Mouse (Mus musculus) erythroblast, adult 5-6 weeks (primary cell): ENCODE measurements around the gene Braf. TPM values are rescaled to one million over a fixed set of nuclear protein-coding genes. Genes with fewer than 3 reads are reported as not detected.
A peak's percentile ranks its signal among the peaks of the same experiment; 100 is the strongest.

Experiments used
- ATAC-seq: replicated peaks from 2 replicates; pipeline ENCODE4 v1.8.0; 2016; ENCODE audit warnings: moderate number of reproducible peaks, mild to moderate bottlenecking, moderate TSS enrichment, inconsistent platforms; ENCODE audit not compliant: poor library complexity, low FRiP score, severe bottlenecking
- total RNA-seq, 2 experiments: library from RNA; stranded (forward) in 1 of 2; stranded (reverse) in 1 of 2; fragments of 150-400 nt in 1 of 2; fragments of 200-764, 138-1000 nt in 1 of 2; gene quantifications; 2 replicates each; pipeline versions ENCODE4 v1.2.3 to v1.2.4; 2015 to 2017; ENCODE audit warnings: low replicate concordance in 2 of 2

The Braf gene
- total RNA-seq, 2 experiments from 2014 or later, result 7.8 to 25.9 TPM

GRCm38 (mm10) chr6:39611296-39611695, 114.0 kb downstream of the Braf start:
- no peak for ATAC-seq

- ATAC-seq, result no peak
Observed at GRCm38 (mm10) chr6:39610207-39610606, 115.1 kb downstream of the Braf start.

GRCm38 (mm10) chr6:39607365-39607764, 117.9 kb downstream of the Braf start:
- ATAC-seq, result no peak

GRCm38 (mm10) chr6:39606862-39607261, 118.4 kb downstream of the Braf start:
- no peak for ATAC-seq

- no peak for ATAC-seq
Observed at GRCm38 (mm10) chr6:39606056-39606455, 119.2 kb downstream of the Braf start.

- no peak for ATAC-seq
Observed at GRCm38 (mm10) chr6:39604565-39604964, 120.7 kb downstream of the Braf start.

GRCm38 (mm10) chr6:39601828-39602227, 123.4 kb downstream of the Braf start:
- no peak for ATAC-seq

GRCm38 (mm10) chr6:39600851-39601250, 124.4 kb downstream of the Braf start:
- no peak for ATAC-seq

GRCm38 (mm10) chr6:39592401-39593214, 132.7 kb downstream of the Braf start, which contains the start of gene Ndufb2:
TSS of gene Ndufb2 (plus strand) at chr6:39592574.
- peak; percentile 99 for ATAC-seq

GRCm38 (mm10) chr6:39591481-39591880, 133.8 kb downstream of the Braf start:
- ATAC-seq, result no peak

GRCm38 (mm10) chr6:39585517-39585916, 139.7 kb downstream of the Braf start, which contains the start of gene Gm42420:
TSS of gene Gm42420 (plus strand) at chr6:39585753.
- no peak for ATAC-seq

GRCm38 (mm10) chr6:39581087-39581784, 144.0 kb downstream of the Braf start:
- no peak; the same call in 1 of the 2 replicates for ATAC-seq

GRCm38 (mm10) chr6:39580558-39580957, 144.7 kb downstream of the Braf start:
- ATAC-seq, result no peak

GRCm38 (mm10) chr6:39579552-39579951, 145.7 kb downstream of the Braf start:
- no peak for ATAC-seq

- ATAC-seq, result no peak
Observed at GRCm38 (mm10) chr6:39574951-39575350, 150.3 kb downstream of the Braf start.

GRCm38 (mm10) chr6:39574555-39574869, 150.8 kb downstream of the Braf start:
- ATAC-seq, result peak; percentile 20; the same call in 1 of the 2 replicates

GRCm38 (mm10) chr6:39573791-39574554, 151.3 kb downstream of the Braf start, which contains the start of gene Adck2:
TSS of gene Adck2 (plus strand) at chr6:39573873.
- peak; percentile 88 for ATAC-seq

GRCm38 (mm10) chr6:39570426-39570825, 154.8 kb downstream of the Braf start:
- no peak for ATAC-seq

- ATAC-seq, result peak; percentile 60; the same call in 1 of the 2 replicates
Observed at GRCm38 (mm10) chr6:39567528-39567927, 157.7 kb downstream of the Braf start.
